Mouse (Mus musculus) midbrain, embryonic 11.5 days (tissue): Measurements from ENCODE around the gene Hydin. TPM values are rescaled to one million over a fixed set of nuclear protein-coding genes. Genes with fewer than 3 reads are reported as not detected.

Experiments used
- ATAC-seq: fragments of 200-750 bp; cut with Nextera tagmentation; 2 replicates; pipeline ENCODE4 v1.8.0; 2017; ENCODE audit warnings: moderate TSS enrichment, moderate library complexity; ENCODE audit not compliant: low FRiP score
- DNase-seq: peaks from one replicate; pipeline ENCODE4 v3.0.0; 2015; ENCODE audit warnings: low spot score; ENCODE audit errors: missing footprints
- H3K27ac ChIP-seq: fragments of 300-500 bp; sonication (generic); 2 replicates; pipeline ENCODE4 v1.5.1; 2014; ENCODE audit warnings: low read depth, low read length
- H3K27me3 ChIP-seq: fragments of 300-500 bp; sonication (generic); 2 replicates; pipeline ENCODE4 v1.6.1; 2014; ENCODE audit warnings: mild to moderate bottlenecking, low read length, moderate library complexity, mixed read lengths; ENCODE audit not compliant: control insufficient read depth, insufficient read depth
- H3K36me3 ChIP-seq: fragments of 300-500 bp; sonication (generic); 2 replicates; pipeline ENCODE4 v1.6.1; 2014; ENCODE audit warnings: mild to moderate bottlenecking, low read length, moderate library complexity, mixed read lengths; ENCODE audit not compliant: control insufficient read depth, insufficient read depth
- H3K4me1 ChIP-seq: fragments of 300-500 bp; sonication (generic); 2 replicates; pipeline ENCODE4 v1.6.1; 2014; ENCODE audit warnings: low read length; ENCODE audit not compliant: control insufficient read depth, insufficient read depth
- H3K4me2 ChIP-seq: fragments of 300-500 bp; sonication (generic); 2 replicates; pipeline ENCODE4 v1.6.1; 2014; ENCODE audit warnings: mild to moderate bottlenecking, moderate library complexity
- H3K4me3 ChIP-seq: fragments of 300-500 bp; sonication (generic); 2 replicates; pipeline ENCODE4 v1.5.1; 2014; ENCODE audit warnings: low read depth, low read length
- H3K9ac ChIP-seq: fragments of 300-500 bp; sonication (generic); 2 replicates; pipeline ENCODE4 v1.6.1; 2014; ENCODE audit warnings: low read length
- H3K9me3 ChIP-seq: fragments of 300-500 bp; sonication (generic); 2 replicates; pipeline ENCODE4 v1.6.1; 2016; ENCODE audit warnings: low read length; ENCODE audit not compliant: control insufficient read depth
- WGBS: fragments of 180-500 bp; shearing (Covaris S2); extraction: QIAGEN DNeasy Blood & Tissue Kit; methylation state at CpG from one replicate; pipeline ENCODE4 v1.1.7; 2014; 5-methylcytosine and 5-hydroxymethylcytosine counted together
- polyA plus RNA-seq: library from polyadenylated mRNA; unstranded; fragments of >200 nt; fragmentation: Nextera tagmentation; extraction: Ambion mirVana; gene quantifications from 2 replicates; pipeline ENCODE4 v1.2.1, GENCODE M21; 2014

Gene Hydin
- polyA plus RNA-seq, 1 experiment from 2014 or later = 0.18 TPM

GRCm38 (mm10) chr8:110617801-110618358 lies 351.1 kb downstream of the Hydin start:
- H3K9ac ChIP-seq = peak overlapping the region; percentile 69
- no peaks in the 10 kb centered on the region for H3K36me3 ChIP-seq
- ATAC-seq = peak; percentile 53
- H3K4me1 ChIP-seq = peaks cover 10% of the 10 kb centered on the region
- H3K27ac ChIP-seq = no peak overlapping the region; the same call in 1 of the 2 replicates
- H3K27me3 ChIP-seq = no peaks in the 10 kb centered on the region; the same call in 1 of the 2 replicates
- no peaks in the 10 kb centered on the region for H3K9me3 ChIP-seq
- H3K4me2 ChIP-seq = peak overlapping the region; percentile 83
- H3K4me3 ChIP-seq = peak overlapping the region; percentile 93
- no peak for DNase-seq
- WGBS = 18% methylated on average over 14 of the region's 14 CpGs

- peak; percentile 99 for DNase-seq
- peak; percentile 97 for ATAC-seq
- no peak within 1 kb of the TSS; the same call in 1 of the 2 replicates for H3K27ac ChIP-seq
- no peaks in the 10 kb centered on the region for H3K36me3 ChIP-seq
- peak within 1 kb of the TSS; percentile 93 for H3K4me3 ChIP-seq
- no peaks in the 10 kb centered on the region for H3K9me3 ChIP-seq
- peak within 1 kb of the TSS; percentile 86 for H3K9ac ChIP-seq
- no peaks in the 10 kb centered on the region; the same call in 1 of the 2 replicates for H3K27me3 ChIP-seq
- H3K4me1 ChIP-seq = peaks cover 10% of the 10 kb centered on the region
- WGBS = under 1% methylated on average over 62 of the region's 67 CpGs
- peak within 1 kb of the TSS; percentile 83 for H3K4me2 ChIP-seq
These were observed 351.8 kb downstream of the Hydin start, which contains the start of gene Vac14 for GRCm38 (mm10) chr8:110618391-110619207. TSS of gene Vac14 (plus strand) at chr8:110618585.

- peak overlapping the region; percentile 83 for H3K4me2 ChIP-seq
- ATAC-seq = no peak
- H3K4me3 ChIP-seq = peak overlapping the region; percentile 93
- no peaks in the 10 kb centered on the region for H3K36me3 ChIP-seq
- peak overlapping the region; percentile 86 for H3K9ac ChIP-seq
- H3K27me3 ChIP-seq = no peaks in the 10 kb centered on the region; the same call in 1 of the 2 replicates
- H3K9me3 ChIP-seq = no peaks in the 10 kb centered on the region
- peaks cover 10% of the 10 kb centered on the region for H3K4me1 ChIP-seq
- no peak overlapping the region for H3K27ac ChIP-seq
- WGBS = 27% methylated on average over 8 of the region's 8 CpGs
- no peak for DNase-seq
These were observed 352.4 kb downstream of the Hydin start for GRCm38 (mm10) chr8:110619208-110619574.

- WGBS = 91% methylated on average over 5 of the region's 5 CpGs
- Histone ChIP-seq H3K9ac (no peak overlapping the region), H3K4me3 (no peak overlapping the region), H3K27ac (no peak overlapping the region), H3K4me2 (no peak overlapping the region), H3K9me3 (no peaks in the 10 kb centered on the region), H3K4me1 (peaks cover 10% of the 10 kb centered on the region), H3K27me3 (no peaks in the 10 kb centered on the region; the same call in 1 of the 2 replicates), H3K36me3 (no peaks in the 10 kb centered on the region)
- no peak for DNase-seq
- no peak for ATAC-seq
These were observed 353.1 kb downstream of the Hydin start for GRCm38 (mm10) chr8:110619919-110620318.

- ATAC-seq (no peak), DNase-seq (no peak)
- H3K4me2 ChIP-seq = no peak overlapping the region
- no peak overlapping the region for H3K27ac ChIP-seq
- no peak overlapping the region for H3K9ac ChIP-seq
- no peaks in the 10 kb centered on the region for H3K4me1 ChIP-seq
- H3K27me3 ChIP-seq = no peaks in the 10 kb centered on the region
- H3K4me3 ChIP-seq = no peak overlapping the region
- 84% methylated on average over 4 of the region's 4 CpGs for WGBS
- no peaks in the 10 kb centered on the region for H3K36me3 ChIP-seq
- no peaks in the 10 kb centered on the region for H3K9me3 ChIP-seq
These were observed 359.7 kb downstream of the Hydin start for GRCm38 (mm10) chr8:110626431-110626830.

- no peak overlapping the region for H3K9ac ChIP-seq
- WGBS = 70% methylated on average over 9 of the region's 9 CpGs
- no peak overlapping the region for H3K27ac ChIP-seq
- DNase-seq (peak; percentile 92), ATAC-seq (no peak)
- no peaks in the 10 kb centered on the region for H3K4me1 ChIP-seq
- no peak overlapping the region for H3K4me3 ChIP-seq
- no peaks in the 10 kb centered on the region for H3K9me3 ChIP-seq
- H3K4me2 ChIP-seq = no peak overlapping the region
- peaks cover 2% of the 10 kb centered on the region; the same call in 1 of the 2 replicates for H3K36me3 ChIP-seq
- H3K27me3 ChIP-seq = no peaks in the 10 kb centered on the region
These were observed 362.7 kb downstream of the Hydin start for GRCm38 (mm10) chr8:110629245-110630063.

GRCm38 (mm10) chr8:110630079-110630478 lies 363.3 kb downstream of the Hydin start:
- H3K4me1 ChIP-seq = no peaks in the 10 kb centered on the region
- H3K4me3 ChIP-seq = no peak overlapping the region
- peaks cover 2% of the 10 kb centered on the region; the same call in 1 of the 2 replicates for H3K36me3 ChIP-seq
- no peaks in the 10 kb centered on the region for H3K27me3 ChIP-seq
- ATAC-seq (no peak), DNase-seq (no peak)
- no peak overlapping the region for H3K27ac ChIP-seq
- no peak overlapping the region for H3K9ac ChIP-seq
- no peaks in the 10 kb centered on the region for H3K9me3 ChIP-seq
- 95% methylated on average over 3 of the region's 3 CpGs for WGBS
- no peak overlapping the region for H3K4me2 ChIP-seq

- no peak for ATAC-seq
- H3K27ac ChIP-seq = no peak overlapping the region
- no peak overlapping the region for H3K4me3 ChIP-seq
- no peaks in the 10 kb centered on the region for H3K9me3 ChIP-seq
- no peaks in the 10 kb centered on the region for H3K27me3 ChIP-seq
- peaks cover 2% of the 10 kb centered on the region; the same call in 1 of the 2 replicates for H3K36me3 ChIP-seq
- DNase-seq = no peak
- H3K4me2 ChIP-seq = no peak overlapping the region
- no peaks in the 10 kb centered on the region for H3K4me1 ChIP-seq
- no peak overlapping the region for H3K9ac ChIP-seq
- 91% methylated on average over 8 of the region's 8 CpGs for WGBS
These were observed 363.8 kb downstream of the Hydin start for GRCm38 (mm10) chr8:110630571-110631071.
